Mouse (Mus musculus) MEL-GATA-1-ER (cell line): ENCODE results near the gene Slc6a12.

Source experiments
- DNase-seq: peaks from one replicate; pipeline ENCODE4 v3.0.0-alpha.2; 2012; ENCODE audit warnings: low read depth; ENCODE audit errors: extremely low read depth

Gene Slc6a12

GRCm38 (mm10) chr6:121407571-121408011 lies 64.7 kb downstream of the Slc6a12 start:
- no peak for DNase-seq

GRCm38 (mm10) chr6:121412558-121413297 lies 69.9 kb downstream of the Slc6a12 start:
- DNase-seq, result no peak
